In the genomic region with DNA sequence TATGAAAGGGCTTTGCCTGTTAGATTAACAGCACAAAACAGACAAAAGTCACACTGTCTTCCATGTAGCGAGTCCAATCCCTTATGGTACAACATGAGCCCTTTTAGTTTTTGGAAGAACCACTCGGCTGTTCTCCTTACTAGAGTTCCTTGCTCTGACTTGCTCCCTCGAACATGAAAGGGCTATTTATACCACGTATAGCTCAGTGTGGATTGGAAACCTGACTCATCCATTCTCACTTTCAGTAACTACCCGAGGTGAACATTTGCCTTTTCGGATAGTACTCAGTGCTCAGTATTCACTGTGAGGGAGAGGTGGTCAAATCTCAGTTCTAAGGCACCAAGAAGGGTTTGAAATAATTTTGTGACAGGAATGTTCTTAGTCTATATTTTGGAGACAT, we compare ENCODE assay signal across 45 mouse cellular contexts. TPM values are rescaled to one million over a fixed set of nuclear protein-coding genes. Genes with fewer than 3 reads are reported as not detected.
"Had no signal": no experiment of that assay in that cellular context is flagged by ENCODE, and none has a peak within 500 bp of the region (broad histone marks: within the 10 kb centered on the region; RNA-seq: fewer than 3 reads in every experiment).

No protein-coding gene starts in this region.

- H3K4me3 ChIP-seq: limb, embryonic 10.5 days; limb, embryonic 12.5 days; limb, embryonic 13.5 days; limb, embryonic 15.5 days; liver, embryonic 12.5 days; liver, embryonic 13.5 days; liver, embryonic 15.5 days; lung, embryonic 15.5 days; megakaryocyte, embryonic 14.5 days; midbrain, embryonic 10.5 days; midbrain, embryonic 12.5 days; midbrain, embryonic 13.5 days; midbrain, embryonic 15.5 days; myocyte had no signal

- H3K9ac ChIP-seq: limb, embryonic 12.5 days; limb, embryonic 13.5 days; limb, embryonic 15.5 days; liver, embryonic 12.5 days; liver, embryonic 13.5 days; liver, embryonic 14.5 days; liver, embryonic 15.5 days; liver, postnatal 0 days; lung, embryonic 14.5 days; lung, embryonic 15.5 days; midbrain, embryonic 12.5 days; midbrain, embryonic 13.5 days; midbrain, embryonic 15.5 days had no signal

- DNase-seq: left cerebral cortex, postnatal 4 days; liver; liver, embryonic 13.5 days; liver, postnatal 0 days; lung, adult 18-20 months; lung, adult 2 months; lung, embryonic 14.5 days; lung, postnatal 10 days; lung, postnatal 14 days; lung, postnatal 36 days; lung, postnatal 4 days; midbrain, embryonic 14.5 days had no signal

- H3K27ac ChIP-seq: limb, embryonic 10.5 days; limb, embryonic 12.5 days; limb, embryonic 13.5 days; limb, embryonic 15.5 days; liver, embryonic 12.5 days; liver, embryonic 13.5 days; liver, embryonic 14.5 days; liver, embryonic 15.5 days; lung, embryonic 15.5 days; macrophage; midbrain, embryonic 10.5 days; midbrain, embryonic 12.5 days; midbrain, embryonic 13.5 days; midbrain, embryonic 15.5 days had no signal

- H3K27me3 ChIP-seq: limb, embryonic 12.5 days; limb, embryonic 15.5 days; liver, embryonic 12.5 days; liver, embryonic 13.5 days; liver, embryonic 15.5 days; megakaryocyte, embryonic 14.5 days; midbrain, embryonic 15.5 days had no signal

- ATAC-seq: liver, embryonic 12.5 days; liver, postnatal 0 days; lung, postnatal 0 days; midbrain, embryonic 13.5 days; midbrain, embryonic 15.5 days; midbrain, embryonic 16.5 days had no signal

- H3K4me2 ChIP-seq: limb, embryonic 12.5 days; limb, embryonic 13.5 days; limb, embryonic 15.5 days; liver, embryonic 11.5 days; liver, embryonic 12.5 days; liver, embryonic 13.5 days; liver, embryonic 15.5 days; lung, embryonic 14.5 days; lung, embryonic 15.5 days; midbrain, embryonic 11.5 days; midbrain, embryonic 12.5 days; midbrain, embryonic 13.5 days; midbrain, embryonic 15.5 days had no signal

- H3K36me3 ChIP-seq: limb, embryonic 10.5 days; limb, embryonic 12.5 days; limb, embryonic 13.5 days; limb, embryonic 15.5 days; liver, embryonic 12.5 days; liver, embryonic 13.5 days; liver, embryonic 15.5 days; lung, embryonic 15.5 days; midbrain, embryonic 10.5 days; midbrain, embryonic 12.5 days; midbrain, embryonic 13.5 days; midbrain, embryonic 15.5 days had no signal

- H3K9me3 ChIP-seq: limb, embryonic 10.5 days; limb, embryonic 12.5 days; limb, embryonic 13.5 days; limb, embryonic 15.5 days; liver, embryonic 12.5 days; liver, embryonic 13.5 days; liver, embryonic 15.5 days; lung, embryonic 15.5 days; megakaryocyte, embryonic 14.5 days; midbrain, embryonic 10.5 days; midbrain, embryonic 12.5 days; midbrain, embryonic 13.5 days; midbrain, embryonic 15.5 days had no signal

- H3K4me1 ChIP-seq: limb, embryonic 10.5 days; liver, embryonic 12.5 days; liver, embryonic 13.5 days; liver, embryonic 15.5 days; lung, embryonic 15.5 days; megakaryocyte, embryonic 14.5 days had no signal

RNA-seq across cellular contexts. Expression of a gene that starts 34.6 kb away (rescaled TPM):
- total RNA-seq: megakaryocyte progenitor cell, adult 5-6 weeks; megakaryocyte, adult 5-6 weeks; megakaryocyte-erythroid progenitor cell, adult 5-6 weeks; monocyte, adult 5-6 weeks had no signal
- polyA plus RNA-seq: macrophage had no signal

RNA-seq across cellular contexts. Expression of a gene that starts 35.3 kb away (rescaled TPM):
- total RNA-seq: left cerebral cortex, postnatal 10 days; left cerebral cortex, postnatal 14 days; left cerebral cortex, postnatal 25 days; left cerebral cortex, postnatal 36 days; left cerebral cortex, postnatal 4 days; megakaryocyte progenitor cell, adult 5-6 weeks; megakaryocyte, adult 5-6 weeks; megakaryocyte-erythroid progenitor cell, adult 5-6 weeks; midbrain, postnatal 0 days; monocyte, adult 5-6 weeks had no signal
- polyA plus RNA-seq: limb, embryonic 10.5 days; limb, embryonic 12.5 days; limb, embryonic 13.5 days; limb, embryonic 14.5 days; limb, embryonic 15.5 days; liver, adult 2 months; liver, embryonic 11.5 days; liver, embryonic 12.5 days; liver, embryonic 13.5 days; liver, embryonic 14.5 days; liver, embryonic 15.5 days; liver, embryonic 16.5 days; liver, postnatal 0 days; lung, adult 2 months; lung, embryonic 14.5 days; lung, embryonic 15.5 days; lung, embryonic 16.5 days; lung, postnatal 0 days; macrophage; midbrain, embryonic 10.5 days; midbrain, embryonic 11.5 days; midbrain, embryonic 12.5 days; midbrain, embryonic 13.5 days; midbrain, embryonic 14.5 days; midbrain, embryonic 15.5 days; midbrain, embryonic 16.5 days; midbrain, postnatal 0 days; myocyte; neural tube, embryonic 11.5 days had no signal
